11 mouse cellular contexts compared by ENCODE assay signal in the genomic region with DNA sequence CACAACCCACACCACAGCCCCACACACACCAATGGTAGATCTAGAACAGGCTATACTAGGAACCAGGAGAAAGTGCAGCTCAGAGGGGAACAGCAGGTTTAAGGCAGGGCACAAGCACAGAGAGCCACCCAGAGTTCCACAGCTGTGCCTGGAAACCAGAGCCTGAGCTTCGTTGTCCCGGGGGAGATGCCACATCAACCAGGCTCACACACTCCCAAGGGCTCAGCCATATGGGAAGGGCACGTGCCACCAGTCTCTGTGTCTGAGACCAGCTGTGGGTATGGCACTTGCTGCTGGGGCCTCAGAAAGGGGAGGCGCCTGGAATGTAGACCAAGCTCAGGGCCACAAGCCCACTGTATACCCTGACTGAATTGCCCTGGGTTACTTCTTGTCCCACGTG. TPM values are rescaled to one million over a fixed set of nuclear protein-coding genes. Genes with fewer than 3 reads are reported as not detected.
DNase-seq lines count a peak whose midpoint lies in the region; ATAC-seq lines count a peak whose summit lies in the region.
"Had no signal": no experiment of that assay in that cellular context is flagged by ENCODE, and none has a peak within 500 bp of the region (broad histone marks: within the 10 kb centered on the region; RNA-seq: fewer than 3 reads in every experiment).

No protein-coding gene starts in this region.

- no peaks in the 10 kb centered on the region for H3K9me3 ChIP-seq in heart, embryonic 13.5 days
- H3K9me3 ChIP-seq in midbrain, embryonic 13.5 days = no peaks in the 10 kb centered on the region
- no peaks in the 10 kb centered on the region for H3K9me3 ChIP-seq in midbrain, embryonic 10.5 days (replicated peaks)
- no peaks in the 10 kb centered on the region for H3K9me3 ChIP-seq in hindbrain, embryonic 15.5 days
- no peaks in the 10 kb centered on the region for H3K9me3 ChIP-seq in stomach, embryonic 15.5 days

- intact Hi-C loops in heart, postnatal 14 days (cut with DNase I) = no loop called here

- H3K4me2 ChIP-seq in heart, embryonic 13.5 days = no peak overlapping the region
- no peak overlapping the region for H3K4me2 ChIP-seq in midbrain, embryonic 13.5 days (replicated peaks)
- H3K4me2 ChIP-seq in hindbrain, embryonic 15.5 days = no peak overlapping the region
- H3K4me2 ChIP-seq in stomach, embryonic 15.5 days = no peak overlapping the region

- peaks cover 48% of the 10 kb centered on the region for H3K4me1 ChIP-seq in heart, embryonic 13.5 days
- peaks cover 62% of the 10 kb centered on the region for H3K4me1 ChIP-seq in midbrain, embryonic 13.5 days (replicated peaks)
- H3K4me1 ChIP-seq in midbrain, embryonic 10.5 days = peaks cover 33% of the 10 kb centered on the region
- H3K4me1 ChIP-seq in hindbrain, embryonic 15.5 days (replicated peaks) = peaks cover 62% of the 10 kb centered on the region
- peaks cover 26% of the 10 kb centered on the region for H3K4me1 ChIP-seq in stomach, embryonic 15.5 days

- no peak for ATAC-seq in heart, embryonic 13.5 days (ENCODE audit: extremely low read depth, insufficient number of reproducible peaks, low FRiP score, low TSS enrichment)
- peak; percentile 27 for ATAC-seq in midbrain, embryonic 13.5 days
- peak; percentile 12; the same call in 1 of the 2 replicates for ATAC-seq in hindbrain, embryonic 15.5 days (ENCODE audit: low FRiP score, low read depth)
- 0 out of 2 replicates have a peak, but pooled peaks have one; percentile 11 for ATAC-seq in stomach, embryonic 15.5 days (ENCODE audit: insufficient read depth, low FRiP score, low read depth)
- ATAC-seq: liver, postnatal 0 days had no signal

- 57% methylated on average over 5 of the region's 5 CpGs for WGBS in heart, embryonic 13.5 days
- 83% methylated on average over 5 of the region's 5 CpGs for WGBS in midbrain, embryonic 13.5 days
- 92% methylated on average over 5 of the region's 5 CpGs for WGBS in midbrain, embryonic 10.5 days
- 61% methylated on average over 5 of the region's 5 CpGs for WGBS in hindbrain, embryonic 15.5 days
- WGBS in stomach, embryonic 15.5 days = 78% methylated on average over 5 of the region's 5 CpGs

- H3K4me3 ChIP-seq in heart, embryonic 13.5 days = no peak overlapping the region
- H3K4me3 ChIP-seq in midbrain, embryonic 13.5 days (replicated peaks) = no peak overlapping the region
- H3K4me3 ChIP-seq in midbrain, embryonic 10.5 days = no peak overlapping the region
- H3K4me3 ChIP-seq in hindbrain, embryonic 15.5 days = no peak overlapping the region
- no peak overlapping the region for H3K4me3 ChIP-seq in stomach, embryonic 15.5 days (replicated peaks)

- DNase-seq in heart, postnatal 14 days = no peak
- DNase-seq in midbrain, embryonic 10.5 days (ENCODE audit: low spot score) = no peak
- DNase-seq in thymus, postnatal 14 days = no peak
- DNase-seq in cerebellum, adult 11 months = no peak
- DNase-seq: layer of hippocampus, postnatal 36 days; liver, postnatal 0 days; thymus, postnatal 25 days had no signal

- H3K36me3 ChIP-seq in heart, embryonic 13.5 days = peaks cover 79% of the 10 kb centered on the region
- H3K36me3 ChIP-seq in midbrain, embryonic 13.5 days = peaks cover 60% of the 10 kb centered on the region
- peaks cover 92% of the 10 kb centered on the region for H3K36me3 ChIP-seq in midbrain, embryonic 10.5 days
- H3K36me3 ChIP-seq in hindbrain, embryonic 15.5 days = peaks cover 8% of the 10 kb centered on the region; the same call in 1 of the 2 replicates
- 0 out of 2 replicates have a peak, but pooled peaks cover 11% of the 10 kb centered on the region for H3K36me3 ChIP-seq in stomach, embryonic 15.5 days

- H3K9ac ChIP-seq in heart, embryonic 13.5 days = peak overlapping the region; percentile 5; the same call in 1 of the 2 replicates
- no peak overlapping the region for H3K9ac ChIP-seq in midbrain, embryonic 13.5 days (replicated peaks)
- no peak overlapping the region for H3K9ac ChIP-seq in hindbrain, embryonic 15.5 days
- no peak overlapping the region for H3K9ac ChIP-seq in stomach, embryonic 15.5 days
- H3K9ac ChIP-seq: liver, postnatal 0 days had no signal

- H3K27ac ChIP-seq in heart, embryonic 13.5 days (replicated peaks) = no peak overlapping the region; the same call in 1 of the 2 replicates
- H3K27ac ChIP-seq in midbrain, embryonic 13.5 days = 0 out of 2 replicates have a peak overlapping the region, but pooled peaks have one; percentile 2
- no peak overlapping the region for H3K27ac ChIP-seq in midbrain, embryonic 10.5 days (replicated peaks)
- H3K27ac ChIP-seq in hindbrain, embryonic 15.5 days (replicated peaks) = peak overlapping the region; percentile 14; the same call in 1 of the 2 replicates
- no peak overlapping the region for H3K27ac ChIP-seq in stomach, embryonic 15.5 days

- no peaks in the 10 kb centered on the region for H3K27me3 ChIP-seq in heart, embryonic 13.5 days (replicated peaks)
- no peaks in the 10 kb centered on the region for H3K27me3 ChIP-seq in midbrain, embryonic 13.5 days
- H3K27me3 ChIP-seq in midbrain, embryonic 10.5 days (ENCODE audit: low read depth, poor library complexity, severe bottlenecking) = no peaks in the 10 kb centered on the region
- H3K27me3 ChIP-seq in hindbrain, embryonic 15.5 days = no peaks in the 10 kb centered on the region
- no peaks in the 10 kb centered on the region for H3K27me3 ChIP-seq in stomach, embryonic 15.5 days (replicated peaks)

RNA-seq across cellular contexts. Expression of a gene that starts 36.9 kb away (rescaled TPM):
- 15.9 and 18.6 TPM in 2 replicates for polyA plus RNA-seq in heart, embryonic 13.5 days (2015; fragmentation: Nextera tagmentation; extraction: Ambion mirVana)
- 10 to 100 TPM; 75.6 to 83.8 TPM for total RNA-seq in heart, postnatal 14 days (2021)
- 30.5 and 40.7 TPM in 2 replicates for polyA plus RNA-seq in midbrain, embryonic 13.5 days (2015; fragmentation: Nextera tagmentation; extraction: Ambion mirVana)
- 18.7 and 23.2 TPM in 2 replicates for polyA plus RNA-seq in midbrain, embryonic 10.5 days (2016; fragmentation: Nextera tagmentation; extraction: Ambion mirVana)
- 32.7 and 33.8 TPM in 2 replicates for polyA plus RNA-seq in hindbrain, embryonic 15.5 days (2015; fragmentation: Nextera tagmentation; extraction: Ambion mirVana)
- polyA plus RNA-seq in stomach, embryonic 15.5 days (2015; fragmentation: Nextera tagmentation; extraction: Ambion mirVana) = 29.5 and 32.4 TPM in 2 replicates

Comparison
In these comparisons a context has a peak if more than half of its experiments do, and no peak if none do; other contexts are left out.
1. H3K27ac ChIP-seq: peak in midbrain, embryonic 13.5 days (single experiment) and hindbrain, embryonic 15.5 days (single experiment); none in heart, embryonic 13.5 days (single experiment), midbrain, embryonic 10.5 days (single experiment) and stomach, embryonic 15.5 days (single experiment).